Mouse (Mus musculus) midbrain, embryonic 13.5 days (tissue): ENCODE measurements around the gene Ehhadh. TPM values are rescaled to one million over a fixed set of nuclear protein-coding genes. Genes with fewer than 3 reads are reported as not detected.

Source experiments
- ATAC-seq: fragments of 200-750 bp; cut with Nextera tagmentation; 2 replicates; pipeline ENCODE4 v1.8.0; 2017; ENCODE audit warnings: mild to moderate bottlenecking, moderate TSS enrichment, moderate library complexity
- H3K27ac ChIP-seq: fragments of 300-500 bp; sonication (generic); 2 replicates; pipeline ENCODE4 v1.5.1; 2015; ENCODE audit warnings: inconsistent platforms, mild to moderate bottlenecking, moderate library complexity
- H3K27me3 ChIP-seq: fragments of 300-500 bp; sonication (generic); 2 replicates; pipeline ENCODE4 v1.6.1; 2015; ENCODE audit warnings: mild to moderate bottlenecking, inconsistent platforms
- H3K36me3 ChIP-seq: fragments of 300-500 bp; sonication (generic); 2 replicates; pipeline ENCODE4 v1.6.1; 2015; ENCODE audit warnings: mild to moderate bottlenecking, inconsistent platforms
- H3K4me1 ChIP-seq: fragments of 300-500 bp; sonication (generic); replicated peaks from 2 replicates; pipeline ENCODE4 v1.6.1; 2015; ENCODE audit warnings: inconsistent platforms
- H3K4me2 ChIP-seq: fragments of 300-500 bp; sonication (generic); replicated peaks from 2 replicates; pipeline ENCODE4 v1.6.1; 2015; ENCODE audit warnings: moderate library complexity, mild to moderate bottlenecking, inconsistent platforms
- H3K4me3 ChIP-seq: fragments of 300-500 bp; sonication (generic); replicated peaks from 2 replicates; pipeline ENCODE4 v1.5.1; 2015; ENCODE audit warnings: mild to moderate bottlenecking, inconsistent platforms
- H3K9ac ChIP-seq: fragments of 300-500 bp; sonication (generic); replicated peaks from 2 replicates; pipeline ENCODE4 v1.6.1; 2015; ENCODE audit warnings: mild to moderate bottlenecking, inconsistent platforms
- H3K9me3 ChIP-seq: fragments of 300-500 bp; sonication (generic); 2 replicates; pipeline ENCODE4 v1.6.1; 2016; ENCODE audit warnings: mild to moderate bottlenecking, inconsistent platforms
- WGBS: fragments of 180-500 bp; shearing (Covaris S2); methylation state at CpG from one replicate; pipeline ENCODE4 v1.1.7; 2015; 5-methylcytosine and 5-hydroxymethylcytosine counted together
- polyA plus RNA-seq: library from polyadenylated mRNA; unstranded; fragments of >200 nt; fragmentation: Nextera tagmentation; extraction: Ambion mirVana; gene quantifications from 2 replicates; pipeline ENCODE4 v1.2.1, GENCODE M21; 2015

Gene Ehhadh
- polyA plus RNA-seq, result 1.2 and 1.3 TPM in 2 replicates

DNA sequence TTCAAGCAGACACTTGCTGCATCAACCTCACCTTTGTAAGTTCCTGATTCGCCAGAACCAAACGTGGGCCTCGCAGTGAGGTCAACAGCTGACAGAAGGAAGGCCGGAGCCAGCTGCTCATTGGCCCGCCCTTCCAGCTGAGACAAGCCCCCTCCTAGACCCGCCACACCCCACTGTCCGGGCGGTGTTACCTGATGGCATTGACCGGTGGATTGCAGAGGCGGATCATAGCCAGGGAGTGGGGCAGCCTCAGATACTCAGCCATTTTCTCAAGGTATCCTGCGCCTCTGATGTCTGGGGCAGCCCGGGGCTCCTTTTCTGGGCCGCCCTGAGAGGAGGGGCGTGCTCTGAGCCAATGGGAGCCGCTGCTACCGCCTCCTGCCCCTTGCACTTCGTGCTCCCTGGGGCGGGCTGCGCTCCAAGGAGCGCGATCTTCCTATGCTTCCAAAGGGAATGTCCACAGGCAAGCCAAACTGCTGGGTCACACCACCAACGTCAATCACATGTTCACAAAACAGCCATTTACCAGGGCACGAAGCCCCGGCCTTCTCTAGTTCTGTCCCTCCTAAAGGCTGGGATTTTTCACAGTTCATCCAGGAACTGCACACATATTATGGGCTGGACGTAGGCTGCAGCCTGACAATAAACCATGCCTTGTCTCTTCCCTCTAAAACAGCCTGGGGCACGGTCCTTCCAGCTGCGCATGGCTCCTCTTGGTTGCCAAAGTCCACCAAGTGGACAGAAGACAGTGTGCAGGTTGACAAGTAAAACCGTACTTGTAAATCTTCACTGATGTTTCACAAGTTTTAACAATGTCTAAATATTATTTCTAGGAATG is at the start of gene Ehhadh:
Gene Ehhadh, minus strand, starts transcription at position 292 of the 838 bp plus-strand sequence.
- Histone ChIP-seq H3K4me2 (peak within 1 kb of the TSS; percentile 74), H3K9me3 (no peaks in the 10 kb centered on the region), H3K36me3 (no peaks in the 10 kb centered on the region), H3K9ac (peak within 1 kb of the TSS; percentile 68), H3K4me3 (peak within 1 kb of the TSS; percentile 46), H3K27me3 (no peaks in the 10 kb centered on the region), H3K27ac (no peak within 1 kb of the TSS), H3K4me1 (peaks cover 11% of the 10 kb centered on the region)
- 7% methylated on average over 28 of the region's 28 CpGs for WGBS
- ATAC-seq, result peak; percentile 95

DNA sequence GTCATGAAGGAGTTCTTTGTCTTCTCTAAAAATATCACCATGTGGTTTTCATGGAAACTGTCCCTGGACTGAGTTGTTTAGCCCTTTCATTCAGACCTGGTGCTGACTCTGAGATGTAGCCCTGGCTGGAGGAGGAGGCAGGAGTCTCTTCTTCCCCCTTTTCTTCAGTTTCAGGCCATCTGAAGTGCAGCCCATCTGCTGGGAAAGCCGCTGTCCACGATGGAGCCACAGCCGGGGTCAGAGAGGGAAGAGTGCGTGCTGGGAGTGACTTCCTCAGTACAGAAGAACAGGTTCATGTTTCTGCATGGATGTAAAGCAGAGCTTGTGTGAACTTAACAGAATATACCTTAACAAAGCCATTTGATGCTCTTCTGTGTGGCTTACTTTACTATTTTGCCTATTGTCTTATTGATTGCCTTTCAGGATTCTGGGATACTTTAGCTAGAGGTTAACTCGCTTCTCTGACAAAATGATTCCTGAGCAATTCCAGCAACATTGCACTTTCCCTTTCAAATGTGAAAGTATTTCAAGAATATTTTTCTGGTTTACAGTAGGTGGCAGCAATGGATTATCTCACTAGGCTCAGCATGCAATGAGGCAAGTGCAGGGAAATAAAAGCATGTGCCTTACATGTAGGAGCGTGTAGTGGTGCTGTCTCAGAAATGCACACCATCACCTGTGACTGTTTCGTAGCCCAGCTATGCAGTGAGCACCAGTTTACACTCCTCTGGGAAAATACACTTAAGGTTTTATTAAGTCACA is 48.9 kb upstream of the Ehhadh start:
- peak; percentile 82 for ATAC-seq
- Histone ChIP-seq H3K9me3 (no peaks in the 10 kb centered on the region), H3K4me3 (no peak overlapping the region), H3K27ac (no peak overlapping the region), H3K4me1 (no peaks in the 10 kb centered on the region), H3K9ac (no peak overlapping the region), H3K27me3 (no peaks in the 10 kb centered on the region), H3K4me2 (no peak overlapping the region), H3K36me3 (no peaks in the 10 kb centered on the region)
- WGBS, result 65% methylated on average over 7 of the region's 7 CpGs

DNA sequence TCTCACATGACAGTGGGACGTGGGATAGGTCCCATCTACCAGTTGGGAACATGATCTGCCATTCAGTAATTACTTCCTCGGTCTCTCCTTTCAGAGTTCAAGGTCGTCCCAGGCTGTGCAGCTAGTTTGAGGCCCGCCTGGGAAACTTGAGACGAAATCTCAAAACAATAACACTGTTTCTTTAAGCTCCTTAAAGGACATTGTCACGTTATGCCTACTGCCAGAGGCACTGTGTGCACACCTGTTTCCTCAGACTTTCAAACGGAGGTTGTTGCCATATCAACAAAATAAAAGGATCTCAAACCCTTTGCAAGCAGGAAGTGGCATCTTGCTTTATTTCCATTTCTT is 48.0 kb upstream of the Ehhadh start:
- no peaks in the 10 kb centered on the region for H3K9me3 ChIP-seq
- no peak overlapping the region; the same call in 1 of the 2 replicates for H3K9ac ChIP-seq
- 48% methylated on average over 7 of the region's 7 CpGs for WGBS
- H3K27me3 ChIP-seq, result no peaks in the 10 kb centered on the region
- no peaks in the 10 kb centered on the region for H3K36me3 ChIP-seq
- no peak overlapping the region for H3K27ac ChIP-seq
- no peaks in the 10 kb centered on the region for H3K4me1 ChIP-seq
- no peak for ATAC-seq
- no peak overlapping the region for H3K4me3 ChIP-seq
- no peak overlapping the region for H3K4me2 ChIP-seq

DNA sequence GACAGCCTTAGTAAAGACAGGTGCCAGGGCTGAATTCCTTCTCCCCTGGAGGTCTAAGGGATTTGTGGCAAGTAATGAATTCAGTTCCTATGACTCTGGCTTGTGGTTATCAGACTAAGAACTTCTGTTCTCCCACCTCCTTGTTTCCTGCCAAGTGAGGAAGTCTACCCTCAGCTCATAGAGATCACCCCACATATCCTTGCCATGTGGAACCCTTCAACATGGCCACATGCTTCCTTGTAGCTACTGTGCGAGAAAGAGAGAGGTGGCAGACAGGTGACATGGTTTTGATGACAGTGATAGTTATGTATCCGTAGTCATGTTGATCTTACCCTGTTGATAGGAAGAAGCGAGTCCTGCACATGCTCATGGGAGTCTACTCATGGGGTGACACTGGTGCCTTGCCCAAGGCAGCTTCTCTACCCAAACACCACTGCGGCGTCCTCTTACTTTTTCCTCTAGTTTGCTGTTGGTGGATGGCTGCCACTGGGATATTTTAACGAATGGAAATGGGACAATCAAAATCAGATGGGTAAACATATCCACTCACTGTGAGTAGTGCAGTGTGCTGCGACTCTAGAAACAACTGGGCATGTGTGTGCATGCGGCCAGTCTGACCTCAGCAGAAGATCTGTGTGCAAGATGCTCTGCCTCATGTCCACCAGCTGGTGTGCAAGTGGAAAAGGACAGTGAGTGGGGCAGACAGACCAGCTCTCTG is 47.4 kb upstream of the Ehhadh start:
- no peak overlapping the region for H3K27ac ChIP-seq
- no peak overlapping the region for H3K4me3 ChIP-seq
- no peaks in the 10 kb centered on the region for H3K9me3 ChIP-seq
- no peak overlapping the region; the same call in 1 of the 2 replicates for H3K9ac ChIP-seq
- H3K27me3 ChIP-seq, result no peaks in the 10 kb centered on the region
- no peaks in the 10 kb centered on the region for H3K36me3 ChIP-seq
- H3K4me2 ChIP-seq, result no peak overlapping the region
- WGBS, result 90% methylated on average over 8 of the region's 8 CpGs
- ATAC-seq, result no peak
- H3K4me1 ChIP-seq, result no peaks in the 10 kb centered on the region

DNA sequence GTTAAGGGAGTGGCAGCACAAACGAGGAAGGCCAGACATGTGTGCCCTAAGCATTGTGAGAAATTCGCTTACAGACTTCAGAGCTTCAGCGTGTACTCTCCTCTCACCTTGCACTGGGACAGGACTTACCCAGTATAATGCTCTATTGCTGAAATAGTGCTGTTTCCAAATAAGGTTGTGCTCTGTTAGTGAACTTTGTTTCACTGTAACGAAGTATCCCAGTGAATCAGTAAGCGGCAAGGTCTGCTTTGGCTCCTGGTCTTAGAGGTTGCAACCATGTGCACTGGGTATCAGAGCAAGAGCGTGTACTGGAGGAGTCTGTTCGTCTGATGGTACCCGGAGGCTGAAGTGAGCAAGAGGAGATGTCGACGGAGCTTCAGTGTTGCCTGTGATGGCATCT is 46.4 kb upstream of the Ehhadh start:
- no peaks in the 10 kb centered on the region for H3K36me3 ChIP-seq
- no peaks in the 10 kb centered on the region for H3K9me3 ChIP-seq
- H3K4me2 ChIP-seq, result no peak overlapping the region
- no peak overlapping the region for H3K9ac ChIP-seq
- no peaks in the 10 kb centered on the region for H3K27me3 ChIP-seq
- no peaks in the 10 kb centered on the region for H3K4me1 ChIP-seq
- H3K4me3 ChIP-seq, result no peak overlapping the region
- H3K27ac ChIP-seq, result no peak overlapping the region
- 67% methylated on average over 10 of the region's 10 CpGs for WGBS
- ATAC-seq, result no peak

DNA sequence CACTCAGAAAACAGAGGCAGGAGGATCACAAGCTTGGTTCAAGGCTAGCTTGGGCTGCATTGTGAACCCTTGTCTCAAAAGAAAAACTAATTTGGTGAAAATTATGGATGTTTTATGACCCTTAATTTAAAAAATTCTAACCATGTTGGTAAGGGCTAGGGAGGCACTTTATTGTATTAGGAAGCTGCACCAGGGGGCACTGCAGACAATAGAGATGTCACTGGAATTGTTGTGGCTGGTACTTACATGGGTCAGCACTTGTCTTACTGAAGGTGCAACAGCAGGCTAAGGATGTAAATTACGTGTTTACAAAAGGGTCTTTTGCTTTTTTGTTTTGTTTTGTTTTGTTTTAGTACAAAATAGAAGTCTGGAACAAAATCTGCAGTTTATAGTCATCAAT is 45.9 kb upstream of the Ehhadh start:
- no peaks in the 10 kb centered on the region for H3K9me3 ChIP-seq
- H3K4me1 ChIP-seq, result no peaks in the 10 kb centered on the region
- H3K27ac ChIP-seq, result no peak overlapping the region
- no peaks in the 10 kb centered on the region for H3K36me3 ChIP-seq
- no peak overlapping the region for H3K4me2 ChIP-seq
- H3K4me3 ChIP-seq, result no peak overlapping the region
- no peaks in the 10 kb centered on the region for H3K27me3 ChIP-seq
- WGBS, result 76% methylated on average over 1 of the region's 1 CpGs
- ATAC-seq, result no peak
- H3K9ac ChIP-seq, result no peak overlapping the region

DNA sequence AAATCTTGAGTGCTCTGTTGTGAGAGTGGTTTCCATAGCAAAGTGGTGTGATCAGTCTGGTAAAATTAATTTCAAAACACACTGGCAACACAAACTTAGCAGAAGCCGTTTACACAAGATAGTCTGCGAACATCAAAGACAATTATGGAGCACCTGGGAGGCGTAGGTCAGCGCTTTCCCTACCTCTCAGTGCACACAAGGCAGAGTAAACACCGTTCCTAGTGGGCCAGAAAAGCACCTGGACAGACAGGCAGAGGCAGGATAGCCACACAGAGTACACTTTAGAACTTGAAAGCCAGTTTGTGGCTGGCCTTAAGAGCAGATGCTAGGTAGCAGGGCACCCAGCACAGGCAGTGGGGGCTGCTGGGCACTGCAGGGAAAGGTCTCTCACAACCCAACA is 44.2 kb upstream of the Ehhadh start:
- H3K4me1 ChIP-seq, result no peaks in the 10 kb centered on the region
- H3K27me3 ChIP-seq, result no peaks in the 10 kb centered on the region
- no peaks in the 10 kb centered on the region for H3K9me3 ChIP-seq
- ATAC-seq, result no peak
- H3K4me3 ChIP-seq, result no peak overlapping the region
- H3K9ac ChIP-seq, result no peak overlapping the region
- H3K27ac ChIP-seq, result no peak overlapping the region
- 82% methylated on average over 5 of the region's 5 CpGs for WGBS
- no peaks in the 10 kb centered on the region for H3K36me3 ChIP-seq
- no peak overlapping the region for H3K4me2 ChIP-seq

DNA sequence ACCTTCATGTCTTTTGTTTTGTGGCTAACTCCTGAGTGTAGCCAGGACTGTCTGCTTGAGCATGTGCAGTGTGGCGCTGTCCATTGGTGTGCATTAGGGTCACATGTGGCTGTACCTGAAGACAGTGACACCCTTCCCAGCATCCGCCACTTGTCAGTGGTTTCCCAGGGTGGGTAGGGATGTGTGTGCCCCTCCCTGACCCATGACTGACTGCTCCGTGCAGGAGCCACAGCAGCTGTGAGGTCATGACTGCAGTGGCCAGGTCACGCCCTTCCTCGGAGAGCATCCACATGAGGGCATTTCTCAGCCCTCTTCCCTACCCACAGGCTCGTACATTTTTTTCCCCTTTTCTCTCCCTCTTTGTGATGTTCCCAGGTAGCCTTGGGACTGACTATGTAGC is 43.2 kb upstream of the Ehhadh start:
- no peak for ATAC-seq
- no peak overlapping the region for H3K9ac ChIP-seq
- H3K27ac ChIP-seq, result no peak overlapping the region
- H3K4me1 ChIP-seq, result no peaks in the 10 kb centered on the region
- H3K9me3 ChIP-seq, result no peaks in the 10 kb centered on the region
- no peaks in the 10 kb centered on the region for H3K36me3 ChIP-seq
- H3K27me3 ChIP-seq, result no peaks in the 10 kb centered on the region
- no peak overlapping the region for H3K4me3 ChIP-seq
- WGBS, result 65% methylated on average over 6 of the region's 6 CpGs
- no peak overlapping the region for H3K4me2 ChIP-seq

DNA sequence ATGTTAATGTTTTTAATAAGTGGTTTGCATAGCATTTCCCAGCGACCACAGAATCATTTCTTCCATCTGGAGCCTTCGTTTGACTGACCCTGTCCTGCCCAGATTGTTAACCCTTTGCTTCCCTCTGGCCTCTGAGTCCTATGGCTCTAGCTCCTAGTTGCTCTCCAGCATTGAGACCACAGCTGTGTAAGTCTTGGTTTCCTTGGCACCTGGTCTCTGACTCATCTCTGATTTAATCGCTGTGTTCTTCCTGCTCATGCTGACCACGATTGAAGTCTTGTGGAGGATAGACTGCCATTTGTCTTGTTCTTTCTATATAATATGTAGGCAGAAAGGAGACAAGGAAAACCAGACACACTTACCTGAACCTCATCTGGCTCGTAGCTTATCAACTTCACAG is 42.1 kb upstream of the Ehhadh start:
- Histone ChIP-seq H3K4me1 (no peaks in the 10 kb centered on the region), H3K4me2 (no peak overlapping the region), H3K27ac (no peak overlapping the region), H3K9me3 (no peaks in the 10 kb centered on the region), H3K27me3 (no peaks in the 10 kb centered on the region), H3K36me3 (no peaks in the 10 kb centered on the region), H3K4me3 (no peak overlapping the region), H3K9ac (no peak overlapping the region)
- WGBS, result 46% methylated on average over 5 of the region's 5 CpGs
- no peak for ATAC-seq

DNA sequence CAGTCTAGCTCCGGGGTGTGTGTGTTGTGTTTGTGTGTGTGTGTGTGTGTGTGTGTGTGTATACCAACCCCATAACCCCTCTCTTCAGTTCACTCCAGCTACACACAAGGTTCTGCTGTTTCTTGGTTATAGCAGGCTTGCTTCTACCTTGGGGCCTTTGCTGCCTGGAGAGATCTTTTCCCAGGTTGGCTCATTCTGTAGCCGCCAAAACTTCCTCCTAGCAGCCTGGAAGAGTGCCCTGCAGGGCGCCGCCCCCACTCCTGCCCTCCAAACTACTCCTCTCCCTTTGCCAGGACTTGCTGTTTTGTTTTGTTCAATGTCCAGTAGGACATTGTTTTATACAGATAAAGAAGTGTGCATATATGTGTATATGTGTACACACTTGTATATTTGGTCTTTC is 40.0 kb upstream of the Ehhadh start:
- no peak overlapping the region for H3K4me2 ChIP-seq
- no peaks in the 10 kb centered on the region for H3K27me3 ChIP-seq
- 77% methylated on average over 4 of the region's 4 CpGs for WGBS
- peak overlapping the region; percentile 14; the same call in 1 of the 2 replicates for H3K27ac ChIP-seq
- no peak overlapping the region for H3K9ac ChIP-seq
- no peak for ATAC-seq
- H3K9me3 ChIP-seq, result no peaks in the 10 kb centered on the region
- H3K36me3 ChIP-seq, result no peaks in the 10 kb centered on the region
- no peaks in the 10 kb centered on the region for H3K4me1 ChIP-seq
- no peak overlapping the region for H3K4me3 ChIP-seq

DNA sequence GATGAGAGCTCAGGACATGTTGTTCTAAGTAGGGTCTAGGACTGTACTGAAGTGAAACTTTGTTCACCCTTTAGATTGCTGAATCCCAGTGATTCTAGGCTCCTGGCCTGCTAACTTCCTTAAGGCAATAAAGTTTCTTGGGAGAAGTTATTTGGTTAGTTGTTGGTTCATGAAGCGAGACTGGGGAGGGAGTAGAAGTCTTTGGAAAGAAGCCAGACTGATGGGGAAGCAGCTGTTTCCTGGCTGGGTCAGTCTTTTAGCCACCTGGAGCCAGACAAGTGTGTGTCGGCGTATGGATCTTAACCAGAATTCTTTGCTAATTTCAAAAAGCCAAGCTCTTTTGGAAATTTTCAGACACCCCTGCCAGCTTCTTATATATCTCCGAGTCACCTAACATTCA is 39.5 kb upstream of the Ehhadh start:
- Histone ChIP-seq H3K36me3 (no peaks in the 10 kb centered on the region), H3K9me3 (no peaks in the 10 kb centered on the region), H3K27ac (peak overlapping the region; percentile 14; the same call in 1 of the 2 replicates), H3K4me1 (no peaks in the 10 kb centered on the region), H3K4me2 (no peak overlapping the region), H3K4me3 (no peak overlapping the region), H3K9ac (no peak overlapping the region), H3K27me3 (no peaks in the 10 kb centered on the region)
- no peak for ATAC-seq
- 82% methylated on average over 4 of the region's 4 CpGs for WGBS

DNA sequence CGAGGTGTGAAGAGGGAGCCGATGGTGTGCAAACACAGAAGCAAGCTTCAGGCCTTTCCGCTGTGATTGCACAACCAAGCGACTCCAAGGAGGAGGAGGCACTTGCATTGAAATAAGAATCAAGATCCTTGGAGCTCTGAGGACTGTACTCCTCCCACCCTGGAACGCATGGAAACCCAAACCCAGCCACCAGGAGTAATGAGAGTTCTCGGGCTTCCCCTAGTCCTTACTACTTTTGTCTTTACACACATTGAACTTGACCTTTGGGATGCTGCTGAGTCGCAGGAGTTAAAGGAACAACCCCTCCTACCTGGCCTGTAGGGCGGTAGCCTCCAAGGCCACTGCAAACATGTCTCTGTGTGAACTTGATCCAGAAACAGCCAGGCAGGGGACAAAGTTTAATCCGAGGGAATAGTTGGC is 38.0 kb upstream of the Ehhadh start:
- WGBS, result 81% methylated on average over 9 of the region's 9 CpGs
- Histone ChIP-seq H3K27ac (no peak overlapping the region), H3K9ac (no peak overlapping the region), H3K4me1 (no peaks in the 10 kb centered on the region), H3K27me3 (no peaks in the 10 kb centered on the region), H3K9me3 (no peaks in the 10 kb centered on the region), H3K36me3 (no peaks in the 10 kb centered on the region), H3K4me2 (no peak overlapping the region), H3K4me3 (no peak overlapping the region)
- ATAC-seq, result no peak
